Mouse (Mus musculus): Measurements from ENCODE around the gene Ybey. TPM values are rescaled to one million over a fixed set of nuclear protein-coding genes. Genes with fewer than 3 reads are reported as not detected.

Ybey gene
- 1 to 10 TPM in 1 of 2 experiments, under 1 TPM in 1; 0.84 to 3.0 TPM for polyA plus RNA-seq (2012; fragmentation: generic; extraction: Trizol)

GRCm38 (mm10) chr10:76468203-76469162, at the start of gene Ybey, which contains the start of gene Mcm3ap:
Gene Ybey (minus strand): TSS chr10:76469114.
Gene Mcm3ap (plus strand): TSS chr10:76468927.

GRCm38 (mm10) chr10:76448851-76449250, 20.1 kb downstream of the Ybey start, which contains the start of gene 2610028H24Rik:
Gene 2610028H24Rik (plus strand): TSS chr10:76449081.

GRCm38 (mm10) chr10:76442178-76443088, 26.5 kb downstream of the Ybey start, which contains the start of gene Pcnt:
Gene Pcnt (minus strand): TSS chr10:76442786.

GRCm38 (mm10) chr10:76440281-76440680, 28.6 kb downstream of the Ybey start, which contains the start of gene AC141477.1:
Gene AC141477.1 (minus strand): TSS chr10:76440444.

Other genes with a start within 250 kb of the Ybey start
- gene Prmt2, start 231.2 kb downstream of the Ybey start, polyA plus RNA-seq (2012; fragmentation: generic; extraction: Trizol) = 10 to 100 TPM; 25.9 to 73.7 TPM
- 10 to 100 TPM in 1 of 2 experiments, under 1 TPM in 1; 0.20 to 12.9 TPM for gene S100b, start 215.3 kb downstream of the Ybey start, polyA plus RNA-seq (2012; fragmentation: generic; extraction: Trizol)
- gene Dip2a, start 123.8 kb downstream of the Ybey start, polyA plus RNA-seq (2012; fragmentation: generic; extraction: Trizol) = 10 to 100 TPM in 1 of 2 experiments, 1 to 10 TPM in 1; 2.4 to 17.1 TPM
- not detected for gene AC141477.1, start 28.7 kb downstream of the Ybey start, polyA plus RNA-seq (2012; fragmentation: generic; extraction: Trizol)
- gene Pcnt, start 26.3 kb downstream of the Ybey start, polyA plus RNA-seq (2012; fragmentation: generic; extraction: Trizol) = 10 to 100 TPM in 1 of 2 experiments, 1 to 10 TPM in 1; 6.6 to 20.8 TPM
- gene 2610028H24Rik, start 20.0 kb downstream of the Ybey start, polyA plus RNA-seq (2012; fragmentation: generic; extraction: Trizol) = under 1 TPM in 1 of 2 experiments, not detected in 1; 0.02 TPM
- gene Mcm3ap, start 187 bp downstream of the Ybey start, polyA plus RNA-seq (2012; fragmentation: generic; extraction: Trizol) = 10 to 100 TPM; 29.3 to 73.1 TPM
- gene Lss, start 62.5 kb upstream of the Ybey start, polyA plus RNA-seq (2012; fragmentation: generic; extraction: Trizol) = 10 to 100 TPM; 10.1 to 15.0 TPM
- under 1 TPM in 1 of 2 experiments, not detected in 1; 0.14 TPM for gene Spatc1l, start 93.2 kb upstream of the Ybey start, polyA plus RNA-seq (2012; fragmentation: generic; extraction: Trizol)
- under 1 TPM in 1 of 2 experiments, not detected in 1; 0.13 TPM for gene Ftcd, start 106.5 kb upstream of the Ybey start, polyA plus RNA-seq (2012; fragmentation: generic; extraction: Trizol)
- 100 to 1,000 TPM in 1 of 2 experiments, 10 to 100 TPM in 1; 22.1 to 876 TPM for gene Col6a2, start 154.5 kb upstream of the Ybey start, polyA plus RNA-seq (2012; fragmentation: generic; extraction: Trizol)